Mouse (Mus musculus): ENCODE measurements around the gene Rassf8. TPM values are rescaled to one million over a fixed set of nuclear protein-coding genes. Genes with fewer than 3 reads are reported as not detected.

The Rassf8 gene
- polyA plus RNA-seq, 1 experiment from 2014 or later, result 4.3 TPM

- no peaks in the 10 kb centered on the region for H3K27me3 ChIP-seq
- no peak for ATAC-seq (ENCODE audit: low FRiP score)
- H3K9ac ChIP-seq, result no peak overlapping the region
- H3K27ac ChIP-seq, result no peak overlapping the region
- no peak overlapping the region for H3K4me3 ChIP-seq
- H3K4me1 ChIP-seq (replicated peaks), result peaks cover 15% of the 10 kb centered on the region; the same call in 1 of the 2 replicates
- no peaks in the 10 kb centered on the region for H3K36me3 ChIP-seq
- H3K9me3 ChIP-seq, result no peaks in the 10 kb centered on the region
- H3K4me2 ChIP-seq, result no peak overlapping the region
- WGBS, result 86% methylated on average over 5 of the region's 5 CpGs
Observed at GRCm38 (mm10) chr6:145767637-145768036, 21.1 kb downstream of the Rassf8 start.

- Histone ChIP-seq H3K9me3 (no peaks in the 10 kb centered on the region), H3K9ac (no peak overlapping the region), H3K27ac (no peak overlapping the region), H3K4me2 (no peak overlapping the region), H3K27me3 (no peaks in the 10 kb centered on the region), H3K36me3 (no peaks in the 10 kb centered on the region), H3K4me1 (replicated peaks) (peaks cover 15% of the 10 kb centered on the region; the same call in 1 of the 2 replicates), H3K4me3 (no peak overlapping the region)
- whole genome bisulfite sequencing, result 70% methylated on average over 10 of the region's 10 CpGs
- no peak for ATAC-seq (ENCODE audit: low FRiP score)
Observed at GRCm38 (mm10) chr6:145768671-145769292, 22.2 kb downstream of the Rassf8 start.

GRCm38 (mm10) chr6:145769855-145770254, 23.3 kb downstream of the Rassf8 start:
- no peaks in the 10 kb centered on the region for H3K27me3 ChIP-seq
- 68% methylated on average over 11 of the region's 11 CpGs for WGBS
- no peak overlapping the region for H3K9ac ChIP-seq
- H3K9me3 ChIP-seq, result no peaks in the 10 kb centered on the region
- no peaks in the 10 kb centered on the region for H3K36me3 ChIP-seq
- no peak overlapping the region for H3K4me3 ChIP-seq
- no peak overlapping the region for H3K27ac ChIP-seq
- no peak for ATAC-seq (ENCODE audit: low FRiP score)
- H3K4me1 ChIP-seq (replicated peaks), result peaks cover 15% of the 10 kb centered on the region; the same call in 1 of the 2 replicates
- no peak overlapping the region for H3K4me2 ChIP-seq

GRCm38 (mm10) chr6:145770272-145771000, 23.9 kb downstream of the Rassf8 start:
- Histone ChIP-seq H3K4me2 (no peak overlapping the region), H3K27me3 (no peaks in the 10 kb centered on the region), H3K27ac (no peak overlapping the region), H3K36me3 (no peaks in the 10 kb centered on the region), H3K9me3 (no peaks in the 10 kb centered on the region), H3K4me1 (replicated peaks) (peaks cover 15% of the 10 kb centered on the region; the same call in 1 of the 2 replicates), H3K4me3 (no peak overlapping the region), H3K9ac (no peak overlapping the region)
- WGBS, result 43% methylated on average over 18 of the region's 18 CpGs
- ATAC-seq (ENCODE audit: low FRiP score), result no peak

- H3K4me1 ChIP-seq (replicated peaks), result peaks cover 5% of the 10 kb centered on the region; the same call in 1 of the 2 replicates
- 91% methylated on average over 2 of the region's 2 CpGs for WGBS
- H3K9ac ChIP-seq, result no peak overlapping the region
- no peaks in the 10 kb centered on the region for H3K27me3 ChIP-seq
- ATAC-seq (ENCODE audit: low FRiP score), result no peak
- H3K4me3 ChIP-seq, result no peak overlapping the region
- no peaks in the 10 kb centered on the region for H3K9me3 ChIP-seq
- no peak overlapping the region for H3K27ac ChIP-seq
- H3K36me3 ChIP-seq, result no peaks in the 10 kb centered on the region
- H3K4me2 ChIP-seq, result no peak overlapping the region
Observed at GRCm38 (mm10) chr6:145774436-145774835, 27.9 kb downstream of the Rassf8 start.

GRCm38 (mm10) chr6:145776241-145776640, 29.7 kb downstream of the Rassf8 start:
- Histone ChIP-seq H3K4me1 (replicated peaks) (peaks cover 6% of the 10 kb centered on the region; the same call in 1 of the 2 replicates), H3K9me3 (no peaks in the 10 kb centered on the region), H3K27me3 (no peaks in the 10 kb centered on the region), H3K4me2 (no peak overlapping the region), H3K9ac (no peak overlapping the region), H3K27ac (no peak overlapping the region), H3K4me3 (no peak overlapping the region), H3K36me3 (no peaks in the 10 kb centered on the region)
- 83% methylated on average over 4 of the region's 4 CpGs for WGBS
- ATAC-seq (ENCODE audit: low FRiP score), result no peak

GRCm38 (mm10) chr6:145779383-145779782, 32.8 kb downstream of the Rassf8 start:
- H3K27ac ChIP-seq, result no peak overlapping the region
- H3K36me3 ChIP-seq, result no peaks in the 10 kb centered on the region
- H3K9me3 ChIP-seq, result no peaks in the 10 kb centered on the region
- H3K4me2 ChIP-seq, result no peak overlapping the region
- H3K27me3 ChIP-seq, result no peaks in the 10 kb centered on the region
- ATAC-seq (ENCODE audit: low FRiP score), result no peak
- no peak overlapping the region for H3K9ac ChIP-seq
- 34% methylated on average over 6 of the region's 6 CpGs for WGBS
- peaks cover 6% of the 10 kb centered on the region; the same call in 1 of the 2 replicates for H3K4me1 ChIP-seq (replicated peaks)
- H3K4me3 ChIP-seq, result no peak overlapping the region

- Histone ChIP-seq H3K9me3 (no peaks in the 10 kb centered on the region), H3K4me2 (no peak overlapping the region), H3K4me3 (no peak overlapping the region), H3K4me1 (replicated peaks) (peaks cover 6% of the 10 kb centered on the region; the same call in 1 of the 2 replicates), H3K9ac (no peak overlapping the region), H3K36me3 (no peaks in the 10 kb centered on the region), H3K27me3 (no peaks in the 10 kb centered on the region), H3K27ac (no peak overlapping the region)
- 70% methylated on average over 8 of the region's 8 CpGs for WGBS
- no peak for ATAC-seq (ENCODE audit: low FRiP score)
Observed at GRCm38 (mm10) chr6:145780180-145780802, 33.7 kb downstream of the Rassf8 start.

GRCm38 (mm10) chr6:145781256-145781655, 34.7 kb downstream of the Rassf8 start:
- Histone ChIP-seq H3K27me3 (no peaks in the 10 kb centered on the region), H3K4me2 (no peak overlapping the region), H3K27ac (no peak overlapping the region), H3K4me1 (replicated peaks) (peaks cover 6% of the 10 kb centered on the region; the same call in 1 of the 2 replicates), H3K36me3 (no peaks in the 10 kb centered on the region), H3K9ac (no peak overlapping the region), H3K9me3 (no peaks in the 10 kb centered on the region), H3K4me3 (no peak overlapping the region)
- WGBS, result 84% methylated on average over 9 of the region's 9 CpGs
- no peak for ATAC-seq (ENCODE audit: low FRiP score)

- Histone ChIP-seq H3K36me3 (no peaks in the 10 kb centered on the region), H3K9ac (no peak overlapping the region), H3K27me3 (no peaks in the 10 kb centered on the region), H3K4me1 (replicated peaks) (peaks cover 6% of the 10 kb centered on the region; the same call in 1 of the 2 replicates), H3K9me3 (no peaks in the 10 kb centered on the region), H3K4me2 (no peak overlapping the region), H3K4me3 (no peak overlapping the region), H3K27ac (no peak overlapping the region)
- 81% methylated on average over 2 of the region's 2 CpGs for WGBS
- ATAC-seq (ENCODE audit: low FRiP score), result no peak
Observed at GRCm38 (mm10) chr6:145781966-145782365, 35.4 kb downstream of the Rassf8 start.

GRCm38 (mm10) chr6:145787311-145787710, 40.8 kb downstream of the Rassf8 start:
- Histone ChIP-seq H3K36me3 (no peaks in the 10 kb centered on the region), H3K4me2 (no peak overlapping the region), H3K9ac (no peak overlapping the region), H3K9me3 (no peaks in the 10 kb centered on the region), H3K4me1 (replicated peaks) (no peaks in the 10 kb centered on the region), H3K27ac (no peak overlapping the region), H3K27me3 (no peaks in the 10 kb centered on the region), H3K4me3 (no peak overlapping the region)
- no peak for ATAC-seq (ENCODE audit: low FRiP score)
- WGBS, result 95% methylated on average over 2 of the region's 2 CpGs

GRCm38 (mm10) chr6:145789738-145790137, 43.2 kb downstream of the Rassf8 start:
- Histone ChIP-seq H3K4me1 (replicated peaks) (no peaks in the 10 kb centered on the region), H3K4me3 (no peak overlapping the region), H3K27me3 (no peaks in the 10 kb centered on the region), H3K27ac (no peak overlapping the region), H3K4me2 (no peak overlapping the region), H3K36me3 (no peaks in the 10 kb centered on the region), H3K9ac (no peak overlapping the region), H3K9me3 (no peaks in the 10 kb centered on the region)
- no peak for ATAC-seq (ENCODE audit: low FRiP score)
- 95% methylated on average over 4 of the region's 4 CpGs for WGBS
